Mouse (Mus musculus) G1E (cell line): ENCODE results near the gene Six2. TPM values are rescaled to one million over a fixed set of nuclear protein-coding genes. Genes with fewer than 3 reads are reported as not detected.

Source experiments
- ATAC-seq: 2 replicates; pipeline ENCODE4 v1.8.0; 2016; ENCODE audit warnings: mild to moderate bottlenecking; ENCODE audit not compliant: insufficient number of reproducible peaks, poor library complexity, low FRiP score, severe bottlenecking; ENCODE audit errors: extremely low read depth
- DNase-seq: peaks from one replicate; pipeline ENCODE4 v3.0.0; 2012; ENCODE audit warnings: low spot score
- H3K27me3 ChIP-seq: 2 replicates; pipeline ENCODE4 v1.6.1; 2012; ENCODE audit warnings: mild to moderate bottlenecking, low read length, inconsistent platforms; ENCODE audit not compliant: insufficient read depth
- H3K36me3 ChIP-seq: replicated peaks from 2 replicates; pipeline ENCODE3; 2012; ENCODE audit warnings: mild to moderate bottlenecking, inconsistent platforms
- H3K4me1 ChIP-seq: 2 replicates; pipeline ENCODE4 v1.6.1; 2012; ENCODE audit warnings: low read depth, low read length, inconsistent platforms, mixed read lengths; ENCODE audit not compliant: insufficient read depth
- H3K4me3 ChIP-seq: 2 replicates; pipeline ENCODE4 v1.5.1; 2012; ENCODE audit warnings: low read depth, mild to moderate bottlenecking, inconsistent platforms, low read length, moderate library complexity, mixed read lengths
- H3K9me3 ChIP-seq: replicated peaks from 2 replicates; pipeline ENCODE4 v1.6.1; 2012; ENCODE audit warnings: inconsistent platforms
- CTCF ChIP-seq: IDR thresholded peaks from 2 replicates; pipeline ENCODE4 v1.5.1; 2012; ENCODE audit warnings: low read depth, low read length, inconsistent platforms, mixed read lengths
- GATA1 ChIP-seq: IDR thresholded peaks from 2 replicates; pipeline ENCODE4 v1.6.1; 2012; ENCODE audit warnings: borderline replicate concordance, low read length, inconsistent platforms, mixed read lengths
- GATA2 ChIP-seq: IDR thresholded peaks from 2 replicates; pipeline ENCODE4 v1.6.1; 2012; ENCODE audit warnings: low read depth, low read length, inconsistent platforms, borderline replicate concordance
- POLR2AphosphoS5 ChIP-seq: IDR thresholded peaks from 2 replicates; pipeline ENCODE4 v1.6.1; 2012; ENCODE audit warnings: low read depth, low read length, inconsistent platforms; ENCODE audit not compliant: insufficient replicate concordance
- TAL1 ChIP-seq: conservative IDR thresholded peaks from 2 replicates; pipeline ENCODE4 v1.6.1; 2012; ENCODE audit warnings: low read depth, low read length, inconsistent platforms, mixed read lengths
- polyA plus RNA-seq: library from polyadenylated mRNA; stranded (reverse); fragments of >175 nt; gene quantifications from 2 replicates; pipeline ENCODE4 v1.2.3, GENCODE M21; 2012
- total RNA-seq, 2 experiments: library from RNA; stranded (forward) in 1 of 2; stranded (reverse) in 1 of 2; fragments of 200-1000 nt in 1 of 2; fragments of >200 nt in 1 of 2; fragmentation: Nextera tagmentation in 1 of 2; gene quantifications; 2 replicates each; pipeline ENCODE4 v1.2.3; 2014 to 2017

Gene Six2
- total and polyA plus RNA-seq, 3 experiments: not detected

DNA sequence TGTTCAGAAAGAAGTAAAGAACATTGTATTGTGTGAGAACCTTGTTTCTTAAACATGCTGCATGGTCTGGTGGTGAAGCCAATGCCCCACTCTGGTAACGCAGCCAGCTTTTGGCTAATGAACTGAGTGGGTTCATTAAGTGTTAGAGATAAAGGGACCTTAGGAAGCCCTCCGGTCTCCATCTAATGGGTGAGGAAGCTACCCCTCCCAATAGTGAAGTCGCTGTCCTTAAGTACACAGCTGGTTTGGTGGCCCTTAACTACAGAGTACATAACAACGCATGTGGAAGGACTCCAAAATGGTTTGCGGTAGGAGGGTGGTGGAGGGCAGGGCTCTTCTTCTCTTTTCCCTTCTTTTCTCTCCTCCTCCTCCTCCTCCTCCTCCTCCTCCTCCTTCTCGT is 50.2 kb downstream of the Six2 start:
- TF ChIP-seq TAL1 (no peak), GATA1 (no peak), GATA2 (no peak), CTCF (no peak), POLR2AphosphoS5 (no peak)
- Histone ChIP-seq H3K9me3 (no peaks in the 10 kb centered on the region), H3K4me3 (no peak overlapping the region), H3K36me3 (no peaks in the 10 kb centered on the region), H3K27me3 (no peaks in the 10 kb centered on the region; the same call in 1 of the 2 replicates), H3K4me1 (no peaks in the 10 kb centered on the region)
- no peak for ATAC-seq
- DNase-seq: no peak

Other genes with a start within 250 kb of the Six2 start
- gene Six3, start 74.7 kb downstream of the Six2 start, total RNA-seq (2014; fragmentation: Nextera tagmentation): not detected in 2 replicates
- gene Six3, start 74.7 kb downstream of the Six2 start, total RNA-seq (2017): 0.05 and 0.12 TPM in 2 replicates
- 0.03 TPM in 1 of 2 replicates, not detected in the other for gene Six3, start 74.7 kb downstream of the Six2 start, polyA plus RNA-seq